ENCODE assay signal across 9 mouse cellular contexts in the genomic region with DNA sequence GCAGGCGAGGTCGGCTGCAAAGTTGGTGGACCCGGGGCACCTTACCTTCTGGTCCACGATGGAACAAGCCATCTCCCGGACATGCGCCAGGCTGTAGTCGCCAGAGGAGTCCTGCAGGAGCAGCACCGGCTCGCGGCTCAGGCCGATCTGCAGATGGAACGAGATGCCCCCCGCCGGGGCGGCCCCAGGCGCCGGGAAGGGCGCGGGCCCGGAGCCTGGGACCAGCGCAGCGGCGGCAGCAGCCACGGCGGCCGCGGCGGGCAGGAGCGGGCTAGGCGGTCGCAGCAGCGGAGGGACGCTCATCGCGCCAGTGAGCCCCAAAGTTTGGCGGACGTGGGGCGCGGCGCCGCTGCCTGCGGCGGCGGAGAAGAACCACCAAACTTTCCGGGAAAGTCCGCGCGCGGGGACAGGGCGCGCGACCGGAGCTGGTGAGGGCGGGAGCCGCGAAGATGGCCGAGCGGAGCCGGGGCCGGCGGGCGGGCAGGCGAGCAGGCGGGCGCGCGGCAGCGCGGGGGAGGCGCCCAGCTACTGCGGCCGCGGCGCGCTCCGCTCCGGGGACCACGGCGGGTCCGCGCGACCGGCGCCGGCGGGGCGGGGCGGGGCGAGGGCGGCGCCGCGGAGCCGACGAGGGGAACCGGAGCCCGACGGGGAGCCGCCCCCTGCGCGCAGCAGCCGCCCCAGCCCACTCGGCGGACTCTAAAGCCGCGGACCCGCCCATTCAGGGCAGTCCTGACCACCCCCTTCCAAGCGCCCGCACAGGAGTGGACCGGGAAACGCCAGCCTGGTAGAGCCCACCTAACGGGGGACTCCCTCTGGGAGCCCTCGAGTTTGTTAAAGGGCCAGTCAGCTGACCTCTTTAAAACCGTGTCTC. TPM values are rescaled to one million over a fixed set of nuclear protein-coding genes. Genes with fewer than 3 reads are reported as not detected.
DNase-seq lines count a peak whose midpoint lies in the region; ATAC-seq and TF ChIP-seq lines count a peak whose summit lies in the region.
"Had no signal": no experiment of that assay in that cellular context is flagged by ENCODE, and none has a peak within 500 bp of the region (broad histone marks: within the 10 kb centered on the region; RNA-seq: fewer than 3 reads in every experiment).

Gene Prkd1 (minus strand): TSS at position 428 of the 871 bp plus-strand sequence.

- H3K4me1 ChIP-seq in embryonic facial prominence, embryonic 13.5 days: peaks cover 15% of the 10 kb centered on the region
- peaks cover 2% of the 10 kb centered on the region; the same call in 1 of the 2 replicates for H3K4me1 ChIP-seq in heart, adult 2 months (ENCODE audit: control insufficient read depth, insufficient read depth, low read length)
- H3K4me1 ChIP-seq in limb, embryonic 10.5 days: peaks cover 14% of the 10 kb centered on the region
- H3K4me1 ChIP-seq in midbrain, embryonic 12.5 days: peaks cover 11% of the 10 kb centered on the region; the same call in 1 of the 2 replicates
- no peaks in the 10 kb centered on the region for H3K4me1 ChIP-seq in stomach, embryonic 15.5 days

- no peak for TF ChIP-seq EP300 in heart, adult 2 months (IDR thresholded peaks at IDR 0.05; ENCODE audit: insufficient read depth, low read depth, low read length)

- no peak for TF ChIP-seq POLR2A in heart, adult 2 months (IDR thresholded peaks at IDR 0.05; ENCODE audit: insufficient read depth, low read depth, low read length)

- H3K79me2 ChIP-seq in heart, adult 2 months (replicated peaks; ENCODE audit: control insufficient read depth, insufficient read depth, low read length): no peaks in the 10 kb centered on the region; the same call in 1 of the 2 replicates

- no peaks in the 10 kb centered on the region for H3K27me3 ChIP-seq in embryonic facial prominence, embryonic 13.5 days
- H3K27me3 ChIP-seq in heart, adult 2 months (ENCODE audit: control insufficient read depth, insufficient read depth, low read length): no peaks in the 10 kb centered on the region
- H3K27me3 ChIP-seq in limb, embryonic 10.5 days (ENCODE audit: low read depth, poor library complexity, severe bottlenecking): 0 out of 2 replicates have a peak, but pooled peaks cover 3% of the 10 kb centered on the region
- peaks cover 11% of the 10 kb centered on the region for H3K27me3 ChIP-seq in midbrain, embryonic 12.5 days
- H3K27me3 ChIP-seq in stomach, embryonic 15.5 days (replicated peaks): no peaks in the 10 kb centered on the region

- ATAC-seq in embryonic facial prominence, embryonic 13.5 days (ENCODE audit: insufficient number of reproducible peaks, insufficient read depth, low FRiP score, low TSS enrichment, low read depth): peak; percentile 90
- ATAC-seq in midbrain, embryonic 12.5 days (ENCODE audit: low FRiP score, low read depth): peak; percentile 93
- ATAC-seq in stomach, embryonic 15.5 days (ENCODE audit: insufficient read depth, low FRiP score, low read depth): peak; percentile 92

- peak within 1 kb of the TSS; percentile 92 for H3K4me2 ChIP-seq in embryonic facial prominence, embryonic 13.5 days
- peak within 1 kb of the TSS; percentile 91 for H3K4me2 ChIP-seq in midbrain, embryonic 12.5 days (replicated peaks)
- peak within 1 kb of the TSS; percentile 91 for H3K4me2 ChIP-seq in stomach, embryonic 15.5 days

- DNase-seq in layer of hippocampus, adult 11-12 months (ENCODE audit: low spot score): peak; percentile 35
- DNase-seq in layer of hippocampus, adult 9-10 months (ENCODE audit: low spot score): no peak
- DNase-seq in heart, adult 2 months: peak; percentile 80 to 85
- peak; percentile 70 for DNase-seq in kidney, adult 18-20 months
- peak; percentile 76 for DNase-seq in limb, embryonic 10.5 days (ENCODE audit: low spot score)

- H3K36me3 ChIP-seq in embryonic facial prominence, embryonic 13.5 days: no peaks in the 10 kb centered on the region
- no peaks in the 10 kb centered on the region for H3K36me3 ChIP-seq in heart, adult 2 months (ENCODE audit: control insufficient read depth, insufficient read depth, low read length)
- H3K36me3 ChIP-seq in limb, embryonic 10.5 days: no peaks in the 10 kb centered on the region
- H3K36me3 ChIP-seq in midbrain, embryonic 12.5 days: no peaks in the 10 kb centered on the region
- H3K36me3 ChIP-seq in stomach, embryonic 15.5 days: no peaks in the 10 kb centered on the region

- peak within 1 kb of the TSS; percentile 84 for H3K4me3 ChIP-seq in embryonic facial prominence, embryonic 13.5 days
- H3K4me3 ChIP-seq in heart, adult 2 months: peak within 1 kb of the TSS; percentile 70
- peak within 1 kb of the TSS; percentile 73 for H3K4me3 ChIP-seq in limb, embryonic 10.5 days
- H3K4me3 ChIP-seq in midbrain, embryonic 12.5 days: peak within 1 kb of the TSS; percentile 84
- peak within 1 kb of the TSS; percentile 81 for H3K4me3 ChIP-seq in stomach, embryonic 15.5 days (replicated peaks)

- peak within 1 kb of the TSS; percentile 79 for H3K27ac ChIP-seq in embryonic facial prominence, embryonic 13.5 days
- peak within 1 kb of the TSS; percentile 72 for H3K27ac ChIP-seq in heart, adult 2 months
- peak within 1 kb of the TSS; percentile 91 for H3K27ac ChIP-seq in limb, embryonic 10.5 days
- 0 out of 2 replicates have a peak within 1 kb of the TSS, but pooled peaks have one; percentile 20 for H3K27ac ChIP-seq in midbrain, embryonic 12.5 days (replicated peaks)
- H3K27ac ChIP-seq in stomach, embryonic 15.5 days: peak within 1 kb of the TSS; percentile 63; the same call in 1 of the 2 replicates

- WGBS in embryonic facial prominence, embryonic 13.5 days: under 1% methylated on average over 70 of the region's 114 CpGs
- WGBS in heart, adult 2 months: 4% methylated on average over 111 of the region's 114 CpGs
- WGBS in limb, embryonic 10.5 days: 7% methylated on average over 110 of the region's 114 CpGs
- WGBS in midbrain, embryonic 12.5 days: under 1% methylated on average over 98 of the region's 114 CpGs
- WGBS in stomach, embryonic 15.5 days: 1% methylated on average over 98 of the region's 114 CpGs

- H3K9me3 ChIP-seq in embryonic facial prominence, embryonic 13.5 days: no peaks in the 10 kb centered on the region
- no peaks in the 10 kb centered on the region for H3K9me3 ChIP-seq in limb, embryonic 10.5 days (replicated peaks)
- H3K9me3 ChIP-seq in midbrain, embryonic 12.5 days: no peaks in the 10 kb centered on the region
- H3K9me3 ChIP-seq in stomach, embryonic 15.5 days: no peaks in the 10 kb centered on the region

- peak within 1 kb of the TSS; percentile 87 for H3K9ac ChIP-seq in embryonic facial prominence, embryonic 13.5 days
- H3K9ac ChIP-seq in heart, adult 2 months (ENCODE audit: low read depth, low read length): peak within 1 kb of the TSS; percentile 85
- H3K9ac ChIP-seq in midbrain, embryonic 12.5 days (replicated peaks): peak within 1 kb of the TSS; percentile 74
- H3K9ac ChIP-seq in stomach, embryonic 15.5 days: peak within 1 kb of the TSS; percentile 82

- 0 out of 2 replicates have a peak, but pooled peaks have one; percentile 16 for TF ChIP-seq CTCF in heart, adult 2 months (IDR thresholded peaks at IDR 0.05)

- intact Hi-C loops in heart, adult 2 months (cut with DNase I): loop anchor here (5.0 kb wide), 2 partner anchors 102 to 137 kb away; no protein-coding TSS in a partner anchor

RNA-seq across cellular contexts. Expression of gene Prkd1, which starts in this region (rescaled TPM):
- 6.3 and 7.7 TPM in 2 replicates for polyA plus RNA-seq in embryonic facial prominence, embryonic 13.5 days (2015; fragmentation: Nextera tagmentation; extraction: Ambion mirVana)
- 1 to 10 TPM; 5.4 to 6.6 TPM for total RNA-seq in heart, adult 2 months (2021)
- polyA plus RNA-seq in heart, adult 2 months (2012; rRNA removed): 2.6 and 5.0 TPM in 2 replicates
- polyA plus RNA-seq in limb, embryonic 10.5 days (2016; fragmentation: Nextera tagmentation; extraction: Ambion mirVana): 4.7 and 5.3 TPM in 2 replicates
- polyA plus RNA-seq in midbrain, embryonic 12.5 days (2016; fragmentation: Nextera tagmentation; extraction: Ambion mirVana): 4.1 and 4.9 TPM in 2 replicates
- 6.3 and 7.0 TPM in 2 replicates for polyA plus RNA-seq in stomach, embryonic 15.5 days (2015; fragmentation: Nextera tagmentation; extraction: Ambion mirVana)
- total RNA-seq: neutrophil, adult 5-6 weeks had no signal

Comparison
In these comparisons a context has a peak if more than half of its experiments do, and no peak if none do; other contexts are left out.
1. H3K27ac ChIP-seq: peak in every context shown above with its lines; median percentile 91 in limb, embryonic 10.5 days; 79 in embryonic facial prominence, embryonic 13.5 days; 72 in heart, adult 2 months; 63 in stomach, embryonic 15.5 days; 20 in midbrain, embryonic 12.5 days.